Mouse (Mus musculus) stomach, postnatal 0 days (tissue): Measurements from ENCODE around the gene Frrs1l. TPM values are rescaled to one million over a fixed set of nuclear protein-coding genes. Genes with fewer than 3 reads are reported as not detected.

Experiments used
- ATAC-seq: fragments of 200-750 bp; cut with Nextera tagmentation; 2 replicates; pipeline ENCODE4 v1.8.0; 2017; ENCODE audit not compliant: low FRiP score, low TSS enrichment
- DNase-seq: peaks from one replicate; pipeline ENCODE4 v3.0.0-alpha.2; 2016; ENCODE audit warnings: low spot score
- H3K27ac ChIP-seq: fragments of 300-500 bp; sonication (generic); replicated peaks from 2 replicates; pipeline ENCODE4 v1.5.1; 2014; ENCODE audit warnings: mild to moderate bottlenecking, control low read depth
- H3K27me3 ChIP-seq: fragments of 300-500 bp; sonication (generic); 2 replicates; pipeline ENCODE4 v1.6.1; 2014; ENCODE audit warnings: low read length; ENCODE audit not compliant: control insufficient read depth, insufficient read depth
- H3K36me3 ChIP-seq: fragments of 300-500 bp; sonication (generic); 2 replicates; pipeline ENCODE4 v1.6.1; 2014; ENCODE audit warnings: low read length, mixed read lengths; ENCODE audit not compliant: control insufficient read depth, insufficient read depth
- H3K4me1 ChIP-seq: fragments of 300-500 bp; sonication (generic); replicated peaks from 2 replicates; pipeline ENCODE4 v1.6.1; 2014; ENCODE audit warnings: antibody characterized with exemption; ENCODE audit not compliant: control insufficient read depth, insufficient read depth
- H3K4me2 ChIP-seq: fragments of 300-500 bp; sonication (generic); replicated peaks from 2 replicates; pipeline ENCODE4 v1.6.1; 2014; ENCODE audit warnings: low read depth, mild to moderate bottlenecking, control low read depth, moderate library complexity
- H3K4me3 ChIP-seq: fragments of 300-500 bp; sonication (generic); 2 replicates; pipeline ENCODE4 v1.5.1; 2014; ENCODE audit warnings: low read depth, low read length, control low read depth
- H3K9ac ChIP-seq: fragments of 300-500 bp; sonication (generic); 2 replicates; pipeline ENCODE4 v1.6.1; 2014; ENCODE audit warnings: mild to moderate bottlenecking, low read length, control low read depth, mixed read lengths
- H3K9me3 ChIP-seq: fragments of 300-500 bp; sonication (generic); 2 replicates; pipeline ENCODE4 v1.6.1; 2016; ENCODE audit warnings: low read length; ENCODE audit not compliant: control insufficient read depth
- CTCF ChIP-seq: IDR thresholded peaks from 2 replicates; pipeline ENCODE4 v1.5.1; 2016; ENCODE audit warnings: antibody characterized with exemption, low read depth, mild to moderate bottlenecking, moderate library complexity
- EP300 ChIP-seq: optimal IDR thresholded peaks from 2 replicates; pipeline ENCODE3; 2016; ENCODE audit warnings: antibody characterized with exemption
- WGBS: fragments of 180-500 bp; shearing (Covaris S2); extraction: QIAGEN DNeasy Blood & Tissue Kit; methylation state at CpG from one replicate; pipeline ENCODE4 v1.1.7; 2014; 5-methylcytosine and 5-hydroxymethylcytosine counted together
- polyA plus RNA-seq: library from polyadenylated mRNA; unstranded; fragments of >200 nt; fragmentation: Nextera tagmentation; extraction: Ambion mirVana; gene quantifications from 2 replicates; pipeline ENCODE4 v1.2.1, GENCODE M21; 2015

Gene Frrs1l
- polyA plus RNA-seq, 1 experiment from 2014 or later, result 0.21 TPM

DNA sequence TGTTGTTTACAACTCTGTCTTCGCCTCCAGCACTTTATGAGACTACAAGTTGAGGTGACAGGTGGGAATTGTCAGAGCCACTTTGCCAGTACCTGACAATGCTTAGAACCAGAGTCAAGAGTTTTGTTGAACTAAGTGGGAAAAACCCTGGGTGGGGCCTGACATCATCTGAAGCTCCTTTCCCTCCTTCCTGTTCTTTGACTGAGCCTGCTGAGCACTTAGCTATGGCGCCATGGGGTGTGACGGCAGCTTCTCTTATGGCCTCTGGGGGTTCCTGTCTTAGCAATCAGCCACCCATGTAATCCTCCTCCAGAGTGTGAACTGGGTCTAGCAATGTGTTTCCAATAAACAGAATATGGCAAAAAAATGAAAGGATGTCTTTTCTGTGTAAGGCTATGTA, 33.3 kb upstream of the Frrs1l start:
- DNase-seq (no peak), ATAC-seq (no peak)
- Histone ChIP-seq H3K27me3 (no peaks in the 10 kb centered on the region), H3K4me3 (no peak overlapping the region), H3K27ac (no peak overlapping the region), H3K9me3 (no peaks in the 10 kb centered on the region), H3K4me2 (no peak overlapping the region), H3K9ac (no peak overlapping the region), H3K4me1 (no peaks in the 10 kb centered on the region), H3K36me3 (no peaks in the 10 kb centered on the region)
- WGBS, result 61% methylated on average over 3 of the region's 3 CpGs
- TF ChIP-seq CTCF, result no peak
- no peak for TF ChIP-seq EP300

- no peaks in the 10 kb centered on the region for H3K36me3 ChIP-seq
- H3K4me2 ChIP-seq, result no peak overlapping the region
- 90% methylated on average over 3 of the region's 3 CpGs for WGBS
- H3K27me3 ChIP-seq, result no peaks in the 10 kb centered on the region
- DNase-seq (no peak), ATAC-seq (no peak)
- no peak overlapping the region for H3K4me3 ChIP-seq
- no peaks in the 10 kb centered on the region for H3K9me3 ChIP-seq
- no peak overlapping the region for H3K27ac ChIP-seq
- H3K4me1 ChIP-seq, result no peaks in the 10 kb centered on the region
- no peak overlapping the region for H3K9ac ChIP-seq
- TF ChIP-seq EP300 (no peak), CTCF (peak; percentile 45)
Observed at GRCm38 (mm10) chr4:57021288-57021687, 31.1 kb upstream of the Frrs1l start.

- H3K4me1 ChIP-seq, result no peaks in the 10 kb centered on the region
Observed at GRCm38 (mm10) chr4:57017229-57017628, 27.0 kb upstream of the Frrs1l start.

GRCm38 (mm10) chr4:57016366-57017171, 26.4 kb upstream of the Frrs1l start:
- Histone ChIP-seq H3K4me2 (no peak overlapping the region), H3K9me3 (no peaks in the 10 kb centered on the region), H3K27me3 (no peaks in the 10 kb centered on the region), H3K27ac (no peak overlapping the region), H3K4me1 (no peaks in the 10 kb centered on the region), H3K36me3 (no peaks in the 10 kb centered on the region), H3K9ac (no peak overlapping the region), H3K4me3 (no peak overlapping the region)
- DNase-seq (no peak), ATAC-seq (0 out of 2 replicates have a peak, but pooled peaks have one; percentile 26)
- no peak for TF ChIP-seq EP300
- no peak for TF ChIP-seq CTCF
- 52% methylated on average over 18 of the region's 18 CpGs for WGBS

More at GRCm38 (mm10) chr4:57017229-57017628, 27.0 kb upstream of the Frrs1l start:
- H3K9ac ChIP-seq, result no peak overlapping the region
- TF ChIP-seq EP300 (no peak), CTCF (peak; percentile 86)
- no peak overlapping the region for H3K4me2 ChIP-seq
- no peaks in the 10 kb centered on the region for H3K36me3 ChIP-seq
- no peak overlapping the region for H3K4me3 ChIP-seq
- ATAC-seq (peak; percentile 53; the same call in 1 of the 2 replicates), DNase-seq (peak; percentile 83)
- no peaks in the 10 kb centered on the region for H3K9me3 ChIP-seq
- 32% methylated on average over 5 of the region's 5 CpGs for WGBS
- H3K27ac ChIP-seq, result no peak overlapping the region
- no peaks in the 10 kb centered on the region for H3K27me3 ChIP-seq

DNA sequence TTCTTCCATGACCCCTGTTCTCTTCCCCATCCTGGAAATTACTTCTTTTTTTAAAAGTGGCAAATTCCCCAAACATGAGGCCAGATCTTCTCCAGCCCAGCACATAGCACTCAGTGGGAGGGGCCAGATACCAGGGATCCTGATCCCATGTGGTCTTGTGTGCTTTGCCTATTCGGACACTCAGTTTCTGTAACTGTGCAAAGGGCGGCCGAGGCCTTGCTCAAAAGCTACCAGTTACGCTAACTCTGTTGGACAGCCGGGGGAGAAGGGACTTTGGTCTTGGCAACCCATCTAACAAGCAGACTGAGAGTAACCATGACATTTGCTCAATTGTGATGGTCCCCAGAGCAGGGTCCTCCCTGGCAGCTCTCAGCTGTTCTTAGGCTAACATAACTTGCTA, 24.8 kb upstream of the Frrs1l start:
- Histone ChIP-seq H3K27me3 (no peaks in the 10 kb centered on the region), H3K9me3 (no peaks in the 10 kb centered on the region), H3K4me3 (no peak overlapping the region), H3K36me3 (no peaks in the 10 kb centered on the region), H3K4me2 (no peak overlapping the region), H3K27ac (no peak overlapping the region), H3K4me1 (no peaks in the 10 kb centered on the region), H3K9ac (no peak overlapping the region)
- no peak for ATAC-seq
- TF ChIP-seq EP300 (no peak), CTCF (no peak)
- no peak for DNase-seq
- 90% methylated on average over 5 of the region's 5 CpGs for WGBS

GRCm38 (mm10) chr4:57011454-57012046, 21.4 kb upstream of the Frrs1l start:
- DNase-seq (no peak), ATAC-seq (no peak)
- Histone ChIP-seq H3K4me2 (no peak overlapping the region), H3K27me3 (no peaks in the 10 kb centered on the region), H3K4me1 (no peaks in the 10 kb centered on the region), H3K9me3 (no peaks in the 10 kb centered on the region), H3K36me3 (no peaks in the 10 kb centered on the region), H3K9ac (no peak overlapping the region), H3K4me3 (no peak overlapping the region), H3K27ac (no peak overlapping the region)
- TF ChIP-seq EP300, result no peak
- no peak for TF ChIP-seq CTCF
- WGBS, result 58% methylated on average over 8 of the region's 8 CpGs
